Mouse (Mus musculus): ENCODE data around the gene E2f1.

GRCm38 (mm10) chr2:154581421-154581820 is 11.7 kb upstream of the E2f1 start:
- no peak for TF ChIP-seq CTCF (IDR thresholded peaks at IDR 0.05; ENCODE audit: low read depth)
- no peak for TF ChIP-seq EP300 (IDR thresholded peaks at IDR 0.05; ENCODE audit: low read depth)

Data from heart, postnatal 0 days (tissue).